Mouse (Mus musculus): ENCODE measurements around the gene Ciao2a. TPM values are rescaled to one million over a fixed set of nuclear protein-coding genes. Genes with fewer than 3 reads are reported as not detected.

Ciao2a gene
- polyA plus RNA-seq, 1 experiment, result 42.4 TPM

DNA sequence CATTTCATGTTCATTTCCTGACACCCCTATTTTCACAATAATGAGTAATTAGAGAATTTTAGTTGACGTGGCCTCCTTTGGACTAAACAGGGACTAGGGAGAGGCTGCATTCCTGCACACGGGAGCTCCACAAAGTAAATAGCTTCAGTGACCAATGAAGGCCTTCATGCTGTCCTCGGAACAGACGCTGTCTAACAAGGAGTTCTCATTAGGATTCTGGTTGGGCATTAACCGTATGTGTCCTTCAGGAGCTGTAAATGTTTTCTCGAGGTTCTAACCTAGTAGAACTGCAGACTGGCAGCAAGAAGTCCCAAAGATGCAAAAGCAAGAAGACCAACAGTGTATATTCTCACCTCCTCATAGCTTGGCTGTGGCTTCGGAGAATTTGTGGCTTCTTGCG is 21.2 kb upstream of the Ciao2a start:
- no peak overlapping the region for H3ac ChIP-seq (ENCODE audit: control insufficient read depth, insufficient read length)
- H3K4me3 ChIP-seq, result no peak overlapping the region
- no peak overlapping the region for H3K4me2 ChIP-seq (ENCODE audit: low read depth)
- H3K27me3 ChIP-seq (ENCODE audit: control insufficient read depth, insufficient read depth, insufficient read length), result no peaks in the 10 kb centered on the region
- H3K79me2 ChIP-seq (ENCODE audit: control insufficient read depth, insufficient read depth), result no peaks in the 10 kb centered on the region
- TF ChIP-seq USF1 (IDR thresholded peaks at IDR 0.05; ENCODE audit: low read depth) (no peak), REST (IDR thresholded peaks at IDR 0.05; ENCODE audit: insufficient read depth, insufficient read length) (no peak), E2F4 (IDR thresholded peaks at IDR 0.05; ENCODE audit: insufficient read depth) (no peak), SRF (IDR thresholded peaks at IDR 0.05; ENCODE audit: control insufficient read depth, insufficient read length, low read depth) (no peak), TCF3 (IDR thresholded peaks at IDR 0.05; ENCODE audit: insufficient read length, low read depth) (no peak), MYOG (IDR thresholded peaks at IDR 0.05; ENCODE audit: control insufficient read depth in 1 of 3, insufficient read depth in 1 of 3, insufficient read length in 2 of 3, low read depth in 2 of 3) (no peak), MAX (IDR thresholded peaks at IDR 0.05; ENCODE audit: low read depth) (no peak), TCF12 (IDR thresholded peaks at IDR 0.05; ENCODE audit: insufficient read depth, poor library complexity, severe bottlenecking) (no peak), MYOD1 (IDR thresholded peaks at IDR 0.05; ENCODE audit: control insufficient read depth in 1 of 3, insufficient read length in 2 of 3, low read depth in 2 of 3) (no peak), POLR2A (IDR thresholded peaks at IDR 0.05; ENCODE audit: insufficient read length, low read depth) (no peak), POLR2AphosphoS2 (IDR thresholded peaks at IDR 0.05; ENCODE audit: insufficient read length, low read depth) (no peak), CEBPB (IDR thresholded peaks at IDR 0.05; ENCODE audit: insufficient read depth, poor library complexity, severe bottlenecking) (no peak)
- peaks cover 76% of the 10 kb centered on the region for H3K36me3 ChIP-seq (ENCODE audit: control insufficient read depth, insufficient read depth)

DNA sequence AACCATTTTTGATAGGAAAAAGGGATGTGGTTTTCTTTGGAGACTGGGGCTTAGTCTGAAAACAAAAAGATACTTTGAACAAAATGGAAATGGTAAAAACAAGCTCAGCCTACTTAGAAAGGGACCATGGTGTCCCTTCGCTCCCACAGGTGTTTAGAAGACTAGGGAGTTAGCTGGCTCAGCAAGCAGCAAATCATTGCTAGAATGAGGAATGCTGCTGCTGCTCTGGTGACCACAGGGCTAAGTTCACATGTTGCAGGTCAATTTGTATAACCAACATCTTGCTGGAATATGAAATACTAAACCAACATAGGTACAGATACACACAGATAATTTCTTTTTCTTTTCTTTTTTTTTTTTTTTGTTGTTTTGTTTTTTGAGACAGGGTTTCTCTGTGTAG is 16.8 kb upstream of the Ciao2a start:
- Histone ChIP-seq H3ac (ENCODE audit: control insufficient read depth, insufficient read length) (no peak overlapping the region), H3K27me3 (ENCODE audit: control insufficient read depth, insufficient read depth, insufficient read length) (no peaks in the 10 kb centered on the region), H3K4me3 (no peak overlapping the region), H3K4me2 (ENCODE audit: low read depth) (no peak overlapping the region), H3K79me2 (ENCODE audit: control insufficient read depth, insufficient read depth) (peaks cover 30% of the 10 kb centered on the region), H3K36me3 (ENCODE audit: control insufficient read depth, insufficient read depth) (peaks cover 56% of the 10 kb centered on the region)
- no peak for TF ChIP-seq USF1 (IDR thresholded peaks at IDR 0.05; ENCODE audit: low read depth)

DNA sequence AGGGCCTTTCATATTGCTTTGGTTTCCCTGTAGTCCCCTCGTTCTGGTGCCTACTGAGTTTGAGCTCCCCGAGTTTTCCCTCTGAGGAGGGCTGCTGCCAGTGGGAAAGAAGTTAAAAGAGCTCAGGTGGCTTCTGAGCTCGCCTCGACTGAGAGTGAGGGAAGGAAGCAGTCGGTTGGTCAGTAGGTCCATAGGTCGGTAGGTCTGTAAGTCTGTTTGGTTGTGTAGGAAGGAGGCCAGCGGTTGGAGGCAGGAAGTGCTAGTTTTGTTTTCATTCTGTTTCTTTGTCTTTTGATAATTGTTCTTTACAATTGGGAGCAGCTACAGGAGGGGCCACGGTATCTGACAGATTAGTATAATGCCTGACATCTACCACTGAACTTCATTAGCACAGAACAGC is 16.3 kb upstream of the Ciao2a start:
- Histone ChIP-seq H3K4me2 (ENCODE audit: low read depth) (no peak overlapping the region), H3K36me3 (ENCODE audit: control insufficient read depth, insufficient read depth) (peaks cover 57% of the 10 kb centered on the region), H3K79me2 (ENCODE audit: control insufficient read depth, insufficient read depth) (peaks cover 35% of the 10 kb centered on the region), H3K27me3 (ENCODE audit: control insufficient read depth, insufficient read depth, insufficient read length) (no peaks in the 10 kb centered on the region), H3K4me3 (no peak overlapping the region), H3ac (ENCODE audit: control insufficient read depth, insufficient read length) (no peak overlapping the region)
- TF ChIP-seq MYOG (IDR thresholded peaks at IDR 0.05; ENCODE audit: control insufficient read depth in 1 of 3, insufficient read depth in 1 of 3, insufficient read length in 2 of 3, low read depth in 2 of 3), result no peak
- TF ChIP-seq SRF (IDR thresholded peaks at IDR 0.05; ENCODE audit: control insufficient read depth, insufficient read length, low read depth), result no peak
- no peak for TF ChIP-seq USF1 (IDR thresholded peaks at IDR 0.05; ENCODE audit: low read depth)
- TF ChIP-seq E2F4 (IDR thresholded peaks at IDR 0.05; ENCODE audit: insufficient read depth), result no peak
- no peak for TF ChIP-seq POLR2AphosphoS2 (IDR thresholded peaks at IDR 0.05; ENCODE audit: insufficient read length, low read depth)
- TF ChIP-seq MYOD1 (IDR thresholded peaks at IDR 0.05; ENCODE audit: control insufficient read depth in 1 of 3, insufficient read length in 2 of 3, low read depth in 2 of 3), result no peak
- no peak for TF ChIP-seq TCF3 (IDR thresholded peaks at IDR 0.05; ENCODE audit: insufficient read length, low read depth)
- TF ChIP-seq CEBPB (IDR thresholded peaks at IDR 0.05; ENCODE audit: insufficient read depth, poor library complexity, severe bottlenecking), result no peak
- no peak for TF ChIP-seq POLR2A (IDR thresholded peaks at IDR 0.05; ENCODE audit: insufficient read length, low read depth)
- no peak for TF ChIP-seq REST (IDR thresholded peaks at IDR 0.05; ENCODE audit: insufficient read depth, insufficient read length)
- TF ChIP-seq MAX (IDR thresholded peaks at IDR 0.05; ENCODE audit: low read depth), result no peak
- TF ChIP-seq TCF12 (IDR thresholded peaks at IDR 0.05; ENCODE audit: insufficient read depth, poor library complexity, severe bottlenecking), result no peak

DNA sequence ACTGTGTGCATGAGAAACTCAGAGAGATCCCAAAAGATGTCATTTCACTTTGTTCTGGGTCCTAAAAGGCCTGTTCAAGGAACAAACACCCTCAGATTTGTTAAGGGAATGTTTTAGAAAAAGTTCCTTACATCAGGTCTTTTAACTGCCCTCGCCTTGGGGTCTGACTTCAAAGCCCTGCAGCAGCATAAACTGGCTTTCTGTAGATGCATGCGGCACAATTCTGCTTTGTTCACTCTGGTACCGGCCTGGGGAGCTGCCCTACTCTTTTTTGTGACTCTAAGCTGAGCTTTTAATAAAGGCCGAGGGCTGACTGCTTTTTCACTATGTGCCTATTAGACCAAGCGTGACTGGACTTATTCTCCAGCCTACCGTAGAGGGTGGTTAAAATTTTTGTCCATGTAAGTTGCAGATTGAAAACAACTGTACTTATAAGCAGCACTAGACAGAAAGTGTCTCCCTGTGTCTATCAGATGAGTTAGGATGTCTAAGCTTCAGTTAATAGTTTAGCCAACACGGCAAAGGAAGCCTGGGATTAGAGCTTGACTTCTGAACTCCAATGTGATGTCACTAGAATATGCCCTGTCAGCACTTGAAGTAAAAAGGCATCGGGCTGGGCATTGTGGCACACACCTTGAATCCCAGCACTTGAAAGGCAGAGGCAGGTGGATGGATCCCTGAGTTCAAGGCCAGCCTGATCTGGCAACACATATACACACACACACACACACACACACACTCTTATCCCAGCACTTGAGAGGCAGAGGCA is 15.6 kb upstream of the Ciao2a start:
- Histone ChIP-seq H3K36me3 (ENCODE audit: control insufficient read depth, insufficient read depth) (peaks cover 54% of the 10 kb centered on the region), H3K4me3 (no peak overlapping the region), H3ac (ENCODE audit: control insufficient read depth, insufficient read length) (no peak overlapping the region), H3K79me2 (ENCODE audit: control insufficient read depth, insufficient read depth) (peaks cover 42% of the 10 kb centered on the region), H3K27me3 (ENCODE audit: control insufficient read depth, insufficient read depth, insufficient read length) (no peaks in the 10 kb centered on the region), H3K4me2 (ENCODE audit: low read depth) (no peak overlapping the region)
- TF ChIP-seq TCF12 (IDR thresholded peaks at IDR 0.05; ENCODE audit: insufficient read depth, poor library complexity, severe bottlenecking) (no peak), POLR2A (IDR thresholded peaks at IDR 0.05; ENCODE audit: insufficient read length, low read depth) (no peak), E2F4 (IDR thresholded peaks at IDR 0.05; ENCODE audit: insufficient read depth) (no peak), TCF3 (IDR thresholded peaks at IDR 0.05; ENCODE audit: insufficient read length, low read depth) (no peak), CEBPB (IDR thresholded peaks at IDR 0.05; ENCODE audit: insufficient read depth, poor library complexity, severe bottlenecking) (no peak), MAX (IDR thresholded peaks at IDR 0.05; ENCODE audit: low read depth) (no peak), POLR2AphosphoS2 (IDR thresholded peaks at IDR 0.05; ENCODE audit: insufficient read length, low read depth) (no peak), MYOG (IDR thresholded peaks at IDR 0.05; ENCODE audit: control insufficient read depth in 1 of 3, insufficient read depth in 1 of 3, insufficient read length in 2 of 3, low read depth in 2 of 3) (no peak), REST (IDR thresholded peaks at IDR 0.05; ENCODE audit: insufficient read depth, insufficient read length) (no peak), SRF (IDR thresholded peaks at IDR 0.05; ENCODE audit: control insufficient read depth, insufficient read length, low read depth) (no peak), USF1 (IDR thresholded peaks at IDR 0.05; ENCODE audit: low read depth) (no peak), MYOD1 (IDR thresholded peaks at IDR 0.05; ENCODE audit: control insufficient read depth in 1 of 3, insufficient read length in 2 of 3, low read depth in 2 of 3) (no peak)

DNA sequence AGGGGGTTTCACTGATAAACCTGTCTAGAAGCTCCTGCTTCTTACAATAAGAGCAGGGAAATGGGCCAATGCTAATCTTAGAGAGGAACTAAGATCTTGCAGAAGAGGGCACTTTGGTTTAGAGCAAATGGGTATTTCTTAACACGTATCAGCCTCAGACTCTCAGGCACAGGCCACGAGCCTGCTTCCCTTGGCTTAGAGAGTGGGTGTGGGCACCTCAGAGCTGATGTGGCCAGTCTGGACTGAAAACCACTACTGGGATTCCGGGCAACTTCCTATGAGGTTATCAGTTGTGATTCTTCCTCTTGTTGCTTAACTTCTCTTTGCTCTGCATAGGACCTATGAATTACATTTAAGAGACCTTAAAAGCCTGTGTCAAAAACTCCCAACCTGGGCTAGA is 12.1 kb upstream of the Ciao2a start:
- no peak for TF ChIP-seq POLR2A (IDR thresholded peaks at IDR 0.05; ENCODE audit: insufficient read length, low read depth)
- TF ChIP-seq TCF12 (IDR thresholded peaks at IDR 0.05; ENCODE audit: insufficient read depth, poor library complexity, severe bottlenecking), result no peak
- no peak for TF ChIP-seq E2F4 (IDR thresholded peaks at IDR 0.05; ENCODE audit: insufficient read depth)
- no peak for TF ChIP-seq REST (IDR thresholded peaks at IDR 0.05; ENCODE audit: insufficient read depth, insufficient read length)
- no peak for TF ChIP-seq SRF (IDR thresholded peaks at IDR 0.05; ENCODE audit: control insufficient read depth, insufficient read length, low read depth)
- no peak for TF ChIP-seq POLR2AphosphoS2 (IDR thresholded peaks at IDR 0.05; ENCODE audit: insufficient read length, low read depth)
- TF ChIP-seq TCF3 (IDR thresholded peaks at IDR 0.05; ENCODE audit: insufficient read length, low read depth), result no peak
- TF ChIP-seq MAX (IDR thresholded peaks at IDR 0.05; ENCODE audit: low read depth), result no peak
- TF ChIP-seq MYOG (IDR thresholded peaks at IDR 0.05; ENCODE audit: control insufficient read depth in 1 of 3, insufficient read depth in 1 of 3, insufficient read length in 2 of 3, low read depth in 2 of 3), result no peak
- TF ChIP-seq CEBPB (IDR thresholded peaks at IDR 0.05; ENCODE audit: insufficient read depth, poor library complexity, severe bottlenecking), result no peak
- TF ChIP-seq USF1 (IDR thresholded peaks at IDR 0.05; ENCODE audit: low read depth), result no peak
- no peak for TF ChIP-seq MYOD1 (IDR thresholded peaks at IDR 0.05; ENCODE audit: control insufficient read depth in 1 of 3, insufficient read length in 2 of 3, low read depth in 2 of 3)

More for the DNA sequence above, 12.1 kb upstream of the Ciao2a start:
- Histone ChIP-seq H3K4me2 (ENCODE audit: low read depth) (no peak overlapping the region), H3K27me3 (ENCODE audit: control insufficient read depth, insufficient read depth, insufficient read length) (no peaks in the 10 kb centered on the region), H3K4me3 (no peak overlapping the region), H3K79me2 (ENCODE audit: control insufficient read depth, insufficient read depth) (peaks cover 64% of the 10 kb centered on the region), H3ac (ENCODE audit: control insufficient read depth, insufficient read length) (no peak overlapping the region), H3K36me3 (ENCODE audit: control insufficient read depth, insufficient read depth) (peaks cover 21% of the 10 kb centered on the region)

Data from myocyte (in vitro differentiated cells).